ENCODE assay signal across 17 mouse cellular contexts in genomic region chr13:101535331-101535866, GRCm38 (mm10).
DNase-seq lines count a peak whose midpoint lies in the region; ATAC-seq and TF ChIP-seq lines count a peak whose summit lies in the region.
"Had no signal": no experiment of that assay in that cellular context is flagged by ENCODE, and none has a peak within 500 bp of the region (broad histone marks: within the 10 kb centered on the region; RNA-seq: fewer than 3 reads in every experiment).

No protein-coding gene starts in this region.

- WGBS in hindbrain, embryonic 10.5 days, result 80% methylated on average over 3 of the region's 3 CpGs
- WGBS in hindbrain, embryonic 13.5 days, result 80% methylated on average over 3 of the region's 3 CpGs
- WGBS in midbrain, embryonic 10.5 days, result 86% methylated on average over 3 of the region's 3 CpGs
- WGBS in midbrain, postnatal 0 days, result 85% methylated on average over 3 of the region's 3 CpGs
- 85% methylated on average over 3 of the region's 3 CpGs for WGBS in midbrain, embryonic 13.5 days
- WGBS in midbrain, embryonic 15.5 days, result 84% methylated on average over 3 of the region's 3 CpGs

- no peak for DNase-seq in hindbrain, embryonic 10.5 days (ENCODE audit: low spot score)
- DNase-seq in midbrain, embryonic 10.5 days (ENCODE audit: low spot score), result no peak
- no peak for DNase-seq in midbrain, postnatal 0 days (ENCODE audit: low spot score)
- no peak for DNase-seq in left cerebral cortex, adult 18-20 months (ENCODE audit: low spot score in 2 of 2)
- DNase-seq: adrenal gland, adult 8-10 months; adrenal gland, postnatal 36 days; cerebellum, adult 2 months; cerebellum, postnatal 10 days; forebrain, postnatal 0 days; gastrocnemius, postnatal 14 days; heart, postnatal 36 days had no signal

- no peaks in the 10 kb centered on the region for H3K9me3 ChIP-seq in hindbrain, embryonic 10.5 days
- no peaks in the 10 kb centered on the region for H3K9me3 ChIP-seq in hindbrain, embryonic 13.5 days
- H3K9me3 ChIP-seq in midbrain, embryonic 10.5 days (replicated peaks), result no peaks in the 10 kb centered on the region
- no peaks in the 10 kb centered on the region for H3K9me3 ChIP-seq in midbrain, postnatal 0 days (ENCODE audit: low read length)
- no peaks in the 10 kb centered on the region for H3K9me3 ChIP-seq in midbrain, embryonic 13.5 days
- no peaks in the 10 kb centered on the region for H3K9me3 ChIP-seq in midbrain, embryonic 15.5 days
- H3K9me3 ChIP-seq: embryonic facial prominence, embryonic 10.5 days; forebrain, embryonic 13.5 days; heart, embryonic 12.5 days had no signal

- no peaks in the 10 kb centered on the region for H3K36me3 ChIP-seq in hindbrain, embryonic 10.5 days
- H3K36me3 ChIP-seq in hindbrain, embryonic 13.5 days, result no peaks in the 10 kb centered on the region
- no peaks in the 10 kb centered on the region for H3K36me3 ChIP-seq in midbrain, embryonic 10.5 days
- no peaks in the 10 kb centered on the region for H3K36me3 ChIP-seq in midbrain, postnatal 0 days (ENCODE audit: insufficient read depth, low read length)
- no peaks in the 10 kb centered on the region for H3K36me3 ChIP-seq in midbrain, embryonic 13.5 days
- H3K36me3 ChIP-seq in midbrain, embryonic 15.5 days (replicated peaks), result no peaks in the 10 kb centered on the region
- H3K36me3 ChIP-seq: embryonic facial prominence, embryonic 10.5 days; heart, embryonic 12.5 days had no signal

- H3K4me3 ChIP-seq in hindbrain, embryonic 10.5 days, result no peak overlapping the region
- no peak overlapping the region for H3K4me3 ChIP-seq in hindbrain, embryonic 13.5 days
- H3K4me3 ChIP-seq in midbrain, embryonic 10.5 days, result no peak overlapping the region
- H3K4me3 ChIP-seq in midbrain, postnatal 0 days (ENCODE audit: low read depth, low read length), result no peak overlapping the region
- H3K4me3 ChIP-seq in midbrain, embryonic 13.5 days (replicated peaks), result no peak overlapping the region
- no peak overlapping the region for H3K4me3 ChIP-seq in midbrain, embryonic 15.5 days
- H3K4me3 ChIP-seq: embryonic facial prominence, embryonic 10.5 days; forebrain, embryonic 13.5 days; heart, embryonic 12.5 days had no signal

- TF ChIP-seq CTCF in midbrain, postnatal 0 days (IDR thresholded peaks at IDR 0.05), result no peak

- no peak overlapping the region for H3K9ac ChIP-seq in hindbrain, embryonic 13.5 days
- no peak overlapping the region for H3K9ac ChIP-seq in midbrain, postnatal 0 days (replicated peaks; ENCODE audit: low read length, poor library complexity, severe bottlenecking)
- H3K9ac ChIP-seq in midbrain, embryonic 13.5 days (replicated peaks), result no peak overlapping the region
- H3K9ac ChIP-seq in midbrain, embryonic 15.5 days, result no peak overlapping the region
- H3K9ac ChIP-seq: forebrain, embryonic 13.5 days; forebrain, postnatal 0 days; heart, embryonic 12.5 days had no signal

- no peak overlapping the region for H3K4me2 ChIP-seq in hindbrain, embryonic 13.5 days
- no peak overlapping the region for H3K4me2 ChIP-seq in midbrain, postnatal 0 days (ENCODE audit: low read depth, low read length, poor library complexity, severe bottlenecking)
- H3K4me2 ChIP-seq in midbrain, embryonic 13.5 days (replicated peaks), result no peak overlapping the region
- H3K4me2 ChIP-seq in midbrain, embryonic 15.5 days, result no peak overlapping the region
- H3K4me2 ChIP-seq: forebrain, embryonic 13.5 days; heart, embryonic 12.5 days had no signal

- H3K27me3 ChIP-seq in hindbrain, embryonic 10.5 days (ENCODE audit: insufficient read depth, poor library complexity, severe bottlenecking), result no peaks in the 10 kb centered on the region
- H3K27me3 ChIP-seq in hindbrain, embryonic 13.5 days, result no peaks in the 10 kb centered on the region
- no peaks in the 10 kb centered on the region for H3K27me3 ChIP-seq in midbrain, embryonic 10.5 days (ENCODE audit: low read depth, poor library complexity, severe bottlenecking)
- no peaks in the 10 kb centered on the region for H3K27me3 ChIP-seq in midbrain, postnatal 0 days (ENCODE audit: insufficient read depth, low read length)
- no peaks in the 10 kb centered on the region for H3K27me3 ChIP-seq in midbrain, embryonic 13.5 days
- no peaks in the 10 kb centered on the region for H3K27me3 ChIP-seq in midbrain, embryonic 15.5 days (replicated peaks)
- H3K27me3 ChIP-seq: forebrain, embryonic 13.5 days; heart, embryonic 12.5 days had no signal

- peak overlapping the region; percentile 51 for H3K27ac ChIP-seq in hindbrain, embryonic 10.5 days
- H3K27ac ChIP-seq in hindbrain, embryonic 13.5 days, result no peak overlapping the region
- H3K27ac ChIP-seq in midbrain, embryonic 10.5 days (replicated peaks), result 0 out of 2 replicates have a peak overlapping the region, but pooled peaks have one; percentile 2
- H3K27ac ChIP-seq in midbrain, postnatal 0 days (ENCODE audit: low read depth, low read length), result no peak overlapping the region
- 0 out of 2 replicates have a peak overlapping the region, but pooled peaks have one; percentile 8 for H3K27ac ChIP-seq in midbrain, embryonic 13.5 days
- peak overlapping the region; percentile 22; the same call in 1 of the 2 replicates for H3K27ac ChIP-seq in midbrain, embryonic 15.5 days
- H3K27ac ChIP-seq: embryonic facial prominence, embryonic 10.5 days; forebrain, embryonic 13.5 days had no signal

- H3K4me1 ChIP-seq in hindbrain, embryonic 10.5 days (replicated peaks), result peaks cover 30% of the 10 kb centered on the region
- H3K4me1 ChIP-seq in hindbrain, embryonic 13.5 days (replicated peaks), result peaks cover 16% of the 10 kb centered on the region
- peaks cover 32% of the 10 kb centered on the region for H3K4me1 ChIP-seq in midbrain, embryonic 10.5 days
- peaks cover 4% of the 10 kb centered on the region for H3K4me1 ChIP-seq in midbrain, postnatal 0 days (ENCODE audit: insufficient read depth, low read length)
- H3K4me1 ChIP-seq in midbrain, embryonic 13.5 days (replicated peaks), result peaks cover 18% of the 10 kb centered on the region
- peaks cover 10% of the 10 kb centered on the region for H3K4me1 ChIP-seq in midbrain, embryonic 15.5 days
- H3K4me1 ChIP-seq: forebrain, embryonic 13.5 days had no signal

- no peak for ATAC-seq in hindbrain, embryonic 13.5 days (ENCODE audit: low FRiP score)
- no peak for ATAC-seq in midbrain, postnatal 0 days (ENCODE audit: low FRiP score)
- ATAC-seq in midbrain, embryonic 13.5 days, result no peak
- ATAC-seq in midbrain, embryonic 15.5 days (replicated peaks), result no peak
- ATAC-seq: forebrain, embryonic 13.5 days; forebrain, postnatal 0 days had no signal

Comparison
In these comparisons a context has a peak if more than half of its experiments do, and no peak if none do; other contexts are left out.
1. H3K27ac ChIP-seq: peak in hindbrain, embryonic 10.5 days (single experiment), midbrain, embryonic 10.5 days (single experiment), midbrain, embryonic 13.5 days (single experiment) and midbrain, embryonic 15.5 days (single experiment); none in hindbrain, embryonic 13.5 days (single experiment) and midbrain, postnatal 0 days (single experiment).